Mouse (Mus musculus): ENCODE data around the gene Bco2. TPM values are rescaled to one million over a fixed set of nuclear protein-coding genes. Genes with fewer than 3 reads are reported as not detected.

The Bco2 gene
- 0.15 and 0.16 TPM in 2 replicates for polyA plus RNA-seq (2014; fragmentation: Nextera tagmentation; extraction: Ambion mirVana)

DNA sequence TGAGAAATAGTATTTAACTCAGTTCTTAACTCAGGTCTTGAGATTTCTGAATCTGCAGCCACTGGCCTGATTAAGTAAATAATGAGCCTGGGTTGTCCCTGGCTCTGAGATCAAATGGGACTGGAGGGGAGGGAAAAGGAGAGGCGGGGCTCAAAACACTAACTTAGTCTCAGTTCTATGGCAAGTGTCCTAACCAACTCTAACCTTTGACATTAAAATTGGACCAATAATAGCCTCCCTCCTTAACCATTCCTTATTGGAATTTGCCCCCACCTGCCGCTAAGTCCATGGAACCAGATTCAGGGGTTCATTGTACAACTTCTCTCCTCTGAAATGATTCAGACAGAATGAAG lies at the start of gene Bco2:
Gene Bco2 (minus strand): TSS at position 88 of the 353 bp plus-strand sequence.
- no peaks in the 10 kb centered on the region for H3K9me3 ChIP-seq (ENCODE audit: control insufficient read depth, low read length)
- no peaks in the 10 kb centered on the region for H3K4me1 ChIP-seq (ENCODE audit: control insufficient read depth, insufficient read depth, low read length)
- H3K36me3 ChIP-seq (ENCODE audit: control insufficient read depth, insufficient read depth, low read length): no peaks in the 10 kb centered on the region
- 9% methylated on average over 2 of the region's 2 CpGs for WGBS
- peak within 1 kb of the TSS; percentile 19; the same call in 1 of the 2 replicates for H3K4me3 ChIP-seq (ENCODE audit: low read depth, low read length)
- H3K9ac ChIP-seq (ENCODE audit: low read depth, low read length): peak within 1 kb of the TSS; percentile 34; the same call in 1 of the 2 replicates
- ATAC-seq (ENCODE audit: low read depth) (0 out of 2 replicates have a peak, but pooled peaks have one; percentile 9), DNase-seq (ENCODE audit: low spot score) (no peak)
- no peaks in the 10 kb centered on the region for H3K27me3 ChIP-seq (replicated peaks; ENCODE audit: control insufficient read depth, insufficient read depth, low read length)
- H3K27ac ChIP-seq (replicated peaks; ENCODE audit: low read depth, low read length): peak within 1 kb of the TSS; percentile 8; the same call in 1 of the 2 replicates
- H3K4me2 ChIP-seq (ENCODE audit: low read depth, low read length): peak within 1 kb of the TSS; percentile 39

DNA sequence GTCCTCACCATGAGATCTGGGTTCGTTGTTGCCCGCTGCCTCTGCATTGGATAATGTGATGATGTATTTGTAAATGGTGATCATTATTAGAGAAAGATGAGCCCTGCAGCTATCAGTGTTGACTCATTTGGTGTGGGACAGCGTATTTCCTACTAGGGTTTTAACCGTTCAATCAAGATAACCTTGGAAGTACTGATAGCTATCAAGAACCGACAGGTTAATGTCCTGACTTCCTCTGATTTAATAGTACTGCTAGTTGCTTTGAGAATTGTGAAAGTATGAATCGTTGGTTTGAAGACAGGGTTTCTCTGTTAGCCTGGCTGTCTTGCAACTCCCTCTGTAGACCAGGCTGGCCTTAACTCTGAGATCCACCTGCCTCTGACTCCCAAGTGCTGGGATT lies 49.4 kb upstream of the Bco2 start:
- Histone ChIP-seq H3K4me1 (ENCODE audit: control insufficient read depth, insufficient read depth, low read length) (peaks cover 15% of the 10 kb centered on the region), H3K9me3 (ENCODE audit: control insufficient read depth, low read length) (no peaks in the 10 kb centered on the region), H3K36me3 (ENCODE audit: control insufficient read depth, insufficient read depth, low read length) (peaks cover 49% of the 10 kb centered on the region), H3K27ac (replicated peaks; ENCODE audit: low read depth, low read length) (peak overlapping the region; percentile 81; the same call in 1 of the 2 replicates), H3K9ac (ENCODE audit: low read depth, low read length) (peak overlapping the region; percentile 87), H3K4me3 (ENCODE audit: low read depth, low read length) (peak overlapping the region; percentile 70), H3K27me3 (replicated peaks; ENCODE audit: control insufficient read depth, insufficient read depth, low read length) (no peaks in the 10 kb centered on the region), H3K4me2 (ENCODE audit: low read depth, low read length) (peak overlapping the region; percentile 76)
- DNase-seq (ENCODE audit: low spot score) (no peak), ATAC-seq (ENCODE audit: low read depth) (no peak)
- WGBS: 3% methylated on average over 6 of the region's 6 CpGs

DNA sequence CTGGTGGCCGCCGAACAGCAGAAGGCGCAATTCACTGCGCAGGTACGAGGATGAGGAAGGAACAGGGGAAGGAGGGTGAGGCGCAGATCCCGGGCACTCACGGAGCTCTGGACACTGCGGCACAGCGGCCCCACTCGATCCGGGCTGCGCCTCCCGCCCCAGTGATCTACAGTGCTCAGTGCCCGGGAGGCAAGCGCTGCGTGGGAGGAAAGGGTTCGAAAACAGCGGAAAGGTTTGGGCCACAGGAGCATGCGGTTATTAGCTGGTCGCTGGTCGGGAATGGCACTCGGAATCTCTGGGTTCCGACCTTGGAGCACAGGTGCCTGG lies 49.0 kb upstream of the Bco2 start:
- Histone ChIP-seq H3K36me3 (ENCODE audit: control insufficient read depth, insufficient read depth, low read length) (peaks cover 50% of the 10 kb centered on the region), H3K4me1 (ENCODE audit: control insufficient read depth, insufficient read depth, low read length) (peaks cover 15% of the 10 kb centered on the region), H3K9me3 (ENCODE audit: control insufficient read depth, low read length) (no peaks in the 10 kb centered on the region), H3K9ac (ENCODE audit: low read depth, low read length) (peak overlapping the region; percentile 87), H3K27me3 (replicated peaks; ENCODE audit: control insufficient read depth, insufficient read depth, low read length) (no peaks in the 10 kb centered on the region), H3K27ac (replicated peaks; ENCODE audit: low read depth, low read length) (peak overlapping the region; percentile 81), H3K4me3 (ENCODE audit: low read depth, low read length) (peak overlapping the region; percentile 70), H3K4me2 (ENCODE audit: low read depth, low read length) (peak overlapping the region; percentile 76)
- DNase-seq (ENCODE audit: low spot score): no peak
- peak; percentile 85 for ATAC-seq (ENCODE audit: low read depth)
- 0% methylated on average over 24 of the region's 24 CpGs for WGBS

- peaks cover 15% of the 10 kb centered on the region for H3K4me1 ChIP-seq (ENCODE audit: control insufficient read depth, insufficient read depth, low read length)
- peak; percentile 98 for DNase-seq (ENCODE audit: low spot score)
- peak within 1 kb of the TSS; percentile 70 for H3K4me3 ChIP-seq (ENCODE audit: low read depth, low read length)
- H3K9ac ChIP-seq (ENCODE audit: low read depth, low read length): peak within 1 kb of the TSS; percentile 87
- H3K4me2 ChIP-seq (ENCODE audit: low read depth, low read length): peak within 1 kb of the TSS; percentile 76
- peaks cover 51% of the 10 kb centered on the region for H3K36me3 ChIP-seq (ENCODE audit: control insufficient read depth, insufficient read depth, low read length)
- WGBS: under 1% methylated on average over 48 of the region's 48 CpGs
- peak within 1 kb of the TSS; percentile 81 for H3K27ac ChIP-seq (replicated peaks; ENCODE audit: low read depth, low read length)
- ATAC-seq (ENCODE audit: low read depth): peak; percentile 99
- no peaks in the 10 kb centered on the region for H3K9me3 ChIP-seq (ENCODE audit: control insufficient read depth, low read length)
- H3K27me3 ChIP-seq (replicated peaks; ENCODE audit: control insufficient read depth, insufficient read depth, low read length): no peaks in the 10 kb centered on the region
These were observed 48.4 kb upstream of the Bco2 start, which contains the start of the genes Sdhd and Timm8b for GRCm38 (mm10) chr9:50603189-50603997. Sdhd (minus strand) TSS chr9:50603812. Timm8b (plus strand) TSS chr9:50603910.

- no peak for ATAC-seq (ENCODE audit: low read depth)
- H3K27me3 ChIP-seq (replicated peaks; ENCODE audit: control insufficient read depth, insufficient read depth, low read length): no peaks in the 10 kb centered on the region
- peaks cover 15% of the 10 kb centered on the region for H3K4me1 ChIP-seq (ENCODE audit: control insufficient read depth, insufficient read depth, low read length)
- H3K4me3 ChIP-seq (ENCODE audit: low read depth, low read length): peak overlapping the region; percentile 70
- peak overlapping the region; percentile 87; the same call in 1 of the 2 replicates for H3K9ac ChIP-seq (ENCODE audit: low read depth, low read length)
- H3K9me3 ChIP-seq (ENCODE audit: control insufficient read depth, low read length): no peaks in the 10 kb centered on the region
- H3K27ac ChIP-seq (replicated peaks; ENCODE audit: low read depth, low read length): no peak overlapping the region
- peaks cover 51% of the 10 kb centered on the region for H3K36me3 ChIP-seq (ENCODE audit: control insufficient read depth, insufficient read depth, low read length)
- 88% methylated on average over 7 of the region's 7 CpGs for WGBS
- DNase-seq (ENCODE audit: low spot score): no peak
- peak overlapping the region; percentile 68 for H3K4me2 ChIP-seq (ENCODE audit: low read depth, low read length)
These were observed 47.3 kb upstream of the Bco2 start for GRCm38 (mm10) chr9:50602055-50602845.

- Histone ChIP-seq H3K4me2 (ENCODE audit: low read depth, low read length) (no peak overlapping the region), H3K9me3 (ENCODE audit: control insufficient read depth, low read length) (no peaks in the 10 kb centered on the region), H3K27me3 (replicated peaks; ENCODE audit: control insufficient read depth, insufficient read depth, low read length) (no peaks in the 10 kb centered on the region), H3K36me3 (ENCODE audit: control insufficient read depth, insufficient read depth, low read length) (peaks cover 52% of the 10 kb centered on the region), H3K9ac (ENCODE audit: low read depth, low read length) (no peak overlapping the region), H3K4me1 (ENCODE audit: control insufficient read depth, insufficient read depth, low read length) (peaks cover 15% of the 10 kb centered on the region), H3K4me3 (ENCODE audit: low read depth, low read length) (no peak overlapping the region), H3K27ac (replicated peaks; ENCODE audit: low read depth, low read length) (no peak overlapping the region)
- ATAC-seq (ENCODE audit: low read depth) (no peak), DNase-seq (ENCODE audit: low spot score) (no peak)
- 87% methylated on average over 6 of the region's 6 CpGs for WGBS
These were observed 46.6 kb upstream of the Bco2 start for GRCm38 (mm10) chr9:50601536-50601935.

DNA sequence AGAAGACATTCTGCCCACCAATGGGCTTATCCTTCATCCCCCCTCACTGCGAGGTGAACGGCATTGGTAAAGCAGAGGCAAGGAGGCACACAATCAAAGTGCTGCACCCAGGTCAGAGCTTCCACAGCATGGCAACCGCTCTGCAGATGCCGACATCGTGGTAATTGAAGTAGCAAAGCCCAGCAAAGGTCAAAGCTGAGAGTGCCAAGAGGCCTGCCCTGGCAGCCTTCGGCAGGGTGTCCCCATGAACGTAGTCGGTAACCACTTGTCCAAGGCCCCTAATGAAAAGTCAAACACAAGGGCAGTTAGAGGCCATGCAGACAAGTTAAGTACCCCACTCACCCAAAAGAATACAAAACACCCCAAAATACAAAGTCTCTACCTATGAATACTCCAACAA lies 42.0 kb upstream of the Bco2 start:
- ATAC-seq (ENCODE audit: low read depth) (no peak), DNase-seq (ENCODE audit: low spot score) (no peak)
- Histone ChIP-seq H3K27ac (replicated peaks; ENCODE audit: low read depth, low read length) (no peak overlapping the region), H3K27me3 (replicated peaks; ENCODE audit: control insufficient read depth, insufficient read depth, low read length) (no peaks in the 10 kb centered on the region), H3K9ac (ENCODE audit: low read depth, low read length) (no peak overlapping the region), H3K4me2 (ENCODE audit: low read depth, low read length) (no peak overlapping the region), H3K9me3 (ENCODE audit: control insufficient read depth, low read length) (no peaks in the 10 kb centered on the region), H3K4me1 (ENCODE audit: control insufficient read depth, insufficient read depth, low read length) (peaks cover under 1% of the 10 kb centered on the region), H3K36me3 (ENCODE audit: control insufficient read depth, insufficient read depth, low read length) (peaks cover 55% of the 10 kb centered on the region), H3K4me3 (ENCODE audit: low read depth, low read length) (no peak overlapping the region)
- WGBS: 95% methylated on average over 8 of the region's 8 CpGs

DNA sequence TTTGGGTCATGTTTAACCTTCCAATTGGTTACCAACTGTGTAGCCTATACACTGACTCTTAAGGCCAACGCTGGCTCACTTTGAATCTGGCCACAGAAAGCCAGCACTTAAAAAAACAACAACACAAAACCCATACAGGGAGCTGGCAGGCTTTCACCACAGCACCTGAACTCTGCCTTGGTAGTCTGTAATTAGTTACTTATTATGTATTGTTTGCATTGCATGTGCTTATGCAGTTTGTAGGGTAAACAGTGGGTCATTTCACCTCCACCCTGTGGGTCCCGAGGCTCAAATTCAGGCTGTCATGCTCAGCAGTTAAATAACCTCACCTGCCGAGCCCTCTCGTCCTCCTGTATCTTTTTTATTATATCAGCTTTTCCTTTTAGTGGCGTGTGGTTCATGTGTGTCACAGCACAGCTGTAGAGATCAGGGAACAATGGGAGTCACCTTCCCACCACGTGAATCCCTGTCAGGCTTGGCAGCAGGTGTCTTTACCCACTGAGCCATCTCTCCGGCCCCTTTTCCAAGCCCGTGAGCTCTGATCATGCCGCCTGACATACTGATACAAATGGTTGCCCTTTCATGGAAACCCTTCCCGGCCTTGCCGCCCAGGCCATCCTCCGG lies 39.9 kb upstream of the Bco2 start:
- no peak overlapping the region for H3K4me3 ChIP-seq (ENCODE audit: low read depth, low read length)
- H3K4me2 ChIP-seq (ENCODE audit: low read depth, low read length): no peak overlapping the region
- no peaks in the 10 kb centered on the region for H3K4me1 ChIP-seq (ENCODE audit: control insufficient read depth, insufficient read depth, low read length)
- ATAC-seq (ENCODE audit: low read depth): no peak
- peaks cover 49% of the 10 kb centered on the region for H3K36me3 ChIP-seq (ENCODE audit: control insufficient read depth, insufficient read depth, low read length)
- H3K27ac ChIP-seq (replicated peaks; ENCODE audit: low read depth, low read length): no peak overlapping the region
- WGBS: 79% methylated on average over 12 of the region's 12 CpGs
- no peaks in the 10 kb centered on the region for H3K9me3 ChIP-seq (ENCODE audit: control insufficient read depth, low read length)
- no peak overlapping the region for H3K9ac ChIP-seq (ENCODE audit: low read depth, low read length)
- no peaks in the 10 kb centered on the region for H3K27me3 ChIP-seq (replicated peaks; ENCODE audit: control insufficient read depth, insufficient read depth, low read length)
- no peak for DNase-seq (ENCODE audit: low spot score)
